Mouse (Mus musculus) 416B (cell line): ENCODE results near the gene Gsdma2.
"Not testable (repeated sequence)": the region's sequence is repeated elsewhere in the genome, so short reads cannot be mapped to it uniquely, and the experiment has no call there.

ENCODE experiments used
- DNase-seq: peaks from one replicate; pipeline ENCODE4 v3.0.0; 2011; ENCODE audit warnings: low read depth

Gsdma2 gene

GRCm38 (mm10) chr11:98668984-98669383 is 22.4 kb downstream of the Gsdma2 start:
- DNase-seq: no peak

DNA sequence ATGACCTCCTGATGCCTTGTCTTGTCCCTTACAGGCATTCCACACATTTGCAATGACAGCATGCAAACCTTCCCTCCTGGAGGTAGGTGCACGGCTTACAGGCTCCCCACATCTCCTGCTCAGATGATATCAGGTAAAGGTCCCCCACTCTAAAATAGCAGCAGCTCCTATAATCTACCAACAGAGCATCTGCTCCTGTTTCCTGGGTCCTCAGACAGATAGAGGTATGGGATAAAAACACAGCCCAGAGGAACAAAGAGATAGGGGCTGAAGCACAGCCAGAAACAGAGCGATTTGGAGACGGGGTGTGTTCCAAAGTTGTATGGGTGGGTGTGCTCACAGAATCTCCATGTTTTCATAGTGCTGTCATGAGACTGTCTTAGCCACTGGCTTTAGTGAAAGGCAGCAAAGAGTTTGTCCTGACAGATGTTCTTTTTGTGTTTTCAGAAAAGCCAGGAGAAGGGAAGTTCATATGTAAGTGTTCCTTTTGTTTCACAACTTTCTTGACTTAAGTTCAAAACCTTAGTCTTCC is 24.8 kb downstream of the Gsdma2 start:
- DNase-seq: no peak

- DNase-seq: peak; percentile 39
Measured at GRCm38 (mm10) chr11:98671857-98672256, 25.3 kb downstream of the Gsdma2 start.

- no peak for DNase-seq
Measured at GRCm38 (mm10) chr11:98672482-98672881, 25.9 kb downstream of the Gsdma2 start.

DNA sequence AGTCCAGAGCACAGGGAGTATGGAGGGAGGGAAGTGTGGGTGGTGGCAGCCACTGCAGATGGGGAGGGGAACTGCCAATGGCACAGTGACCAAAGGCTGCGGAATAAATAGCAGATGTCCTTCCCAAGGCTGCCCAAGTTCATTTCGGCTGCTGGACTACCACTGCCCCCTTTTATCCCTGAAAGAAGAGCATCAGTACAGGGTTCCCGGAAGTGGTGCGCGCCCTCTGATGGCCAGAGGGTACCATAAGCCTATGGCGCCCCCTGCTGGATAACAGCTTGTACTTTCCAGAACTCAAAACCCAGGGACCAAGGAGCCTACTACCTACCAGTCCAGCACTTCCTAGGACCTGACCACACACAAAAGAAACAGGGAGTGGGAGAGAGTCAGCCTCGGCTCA is 26.6 kb downstream of the Gsdma2 start:
- DNase-seq: peak; percentile 74

GRCm38 (mm10) chr11:98675829-98676363 is 29.3 kb downstream of the Gsdma2 start:
- no peak for DNase-seq

DNA sequence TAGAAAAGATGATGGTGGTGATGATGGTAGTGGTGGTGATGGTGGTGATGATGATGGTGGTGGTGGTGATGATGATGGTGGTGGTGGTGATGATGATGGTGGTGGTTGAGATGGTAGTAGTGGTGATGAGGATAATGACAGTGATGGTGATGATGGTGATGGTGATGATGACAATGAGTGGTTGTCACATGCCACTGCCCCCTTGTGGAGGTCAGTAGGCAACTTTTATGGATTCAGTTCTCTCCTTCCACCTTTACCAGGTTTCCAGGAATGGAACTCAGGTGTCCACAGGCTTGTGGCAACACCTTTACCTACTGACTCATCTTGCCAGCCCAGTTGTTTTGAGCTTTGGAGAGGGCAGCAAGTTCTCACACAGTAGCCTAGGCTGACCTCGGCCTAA is 33.5 kb downstream of the Gsdma2 start:
- no peak for DNase-seq

DNA sequence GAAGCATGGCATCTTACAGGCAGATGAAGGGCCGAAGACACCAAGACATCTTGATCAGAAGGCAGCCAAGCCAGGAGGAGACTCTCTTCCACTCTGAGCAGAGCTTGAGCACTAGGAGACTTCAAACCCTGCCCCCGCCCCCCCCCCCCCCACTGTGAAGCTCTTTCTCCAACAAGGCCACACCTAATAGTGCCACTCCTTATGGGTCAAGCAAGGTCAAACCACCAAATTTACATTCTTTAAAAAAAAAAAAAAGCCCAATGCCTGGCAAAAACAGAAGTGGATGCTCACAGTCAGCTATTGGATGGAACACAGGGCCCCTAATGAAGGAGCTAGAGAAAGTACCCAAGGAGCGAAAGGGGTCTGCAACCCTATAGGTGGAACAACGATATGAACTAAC is 34.0 kb downstream of the Gsdma2 start:
- not testable (repeated sequence) for DNase-seq

GRCm38 (mm10) chr11:98681186-98681585 is 34.6 kb downstream of the Gsdma2 start:
- DNase-seq: no peak

GRCm38 (mm10) chr11:98681786-98682745 is 35.5 kb downstream of the Gsdma2 start, which contains the start of gene Psmd3:
Psmd3 (plus strand) TSS chr11:98682554.
- DNase-seq: peak; percentile 100

DNA sequence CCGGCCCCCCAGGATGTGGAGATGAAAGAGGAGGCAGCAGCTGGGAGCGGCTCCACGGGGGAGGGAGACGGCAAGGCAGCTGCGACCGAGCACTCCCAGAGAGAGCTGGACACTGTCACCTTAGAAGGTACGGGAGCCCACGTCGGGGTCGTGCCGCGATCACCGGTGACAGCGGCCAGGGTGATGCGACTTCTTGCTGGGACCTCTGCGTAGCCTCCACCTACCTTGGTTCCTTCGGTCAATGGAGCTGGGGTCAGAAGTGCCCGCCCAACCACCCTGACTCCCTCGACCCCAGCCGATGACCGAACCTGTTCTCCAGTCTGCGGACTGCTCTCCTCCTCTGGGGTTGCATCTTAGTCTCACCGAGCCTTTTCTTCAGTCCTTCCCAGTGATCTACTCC is 36.3 kb downstream of the Gsdma2 start:
- DNase-seq: no peak

DNA sequence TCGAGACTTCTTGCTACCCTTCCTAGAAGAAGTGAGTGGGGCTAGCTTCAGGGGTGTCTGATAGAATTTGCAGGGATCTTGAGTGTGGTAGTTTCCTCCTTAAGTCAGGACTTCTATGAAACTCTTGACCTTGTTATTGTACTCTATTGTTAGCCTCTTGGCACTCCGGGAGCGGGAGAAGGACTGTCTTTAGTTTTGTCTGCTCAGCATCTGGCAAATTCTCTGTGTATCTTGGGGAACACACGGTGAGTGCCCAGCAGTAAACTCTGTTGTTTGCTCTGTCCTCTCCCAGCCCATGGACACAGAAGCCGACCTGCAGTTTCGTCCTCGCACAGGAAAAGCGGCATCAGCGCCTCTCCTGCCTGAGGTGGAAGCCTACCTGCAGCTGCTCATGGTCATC is 39.1 kb downstream of the Gsdma2 start:
- DNase-seq: no peak

- no peak for DNase-seq
Measured at GRCm38 (mm10) chr11:98686976-98687375, 40.4 kb downstream of the Gsdma2 start.

DNA sequence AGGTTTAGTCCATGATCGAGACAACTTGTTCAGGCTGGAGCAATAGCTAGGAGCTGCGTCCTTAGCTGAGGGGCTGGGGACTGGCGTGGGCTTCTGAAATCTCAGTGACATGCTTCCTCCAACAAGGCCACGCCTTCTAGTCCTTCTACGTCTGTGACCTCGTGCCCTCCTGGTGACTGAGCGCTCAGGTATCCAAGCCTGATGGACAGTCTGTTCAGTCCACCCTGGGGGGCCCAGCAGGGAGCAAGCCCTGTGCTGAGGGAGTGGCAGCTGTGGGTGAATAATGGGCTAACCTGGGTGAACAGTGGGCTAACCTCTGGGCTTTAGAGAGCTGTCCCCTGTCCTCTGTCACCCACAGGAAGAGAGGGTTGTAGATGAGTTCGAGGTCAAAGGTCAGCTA is 41.5 kb downstream of the Gsdma2 start:
- no peak for DNase-seq

- no peak for DNase-seq
Measured at GRCm38 (mm10) chr11:98693201-98693600, 46.6 kb downstream of the Gsdma2 start.

DNA sequence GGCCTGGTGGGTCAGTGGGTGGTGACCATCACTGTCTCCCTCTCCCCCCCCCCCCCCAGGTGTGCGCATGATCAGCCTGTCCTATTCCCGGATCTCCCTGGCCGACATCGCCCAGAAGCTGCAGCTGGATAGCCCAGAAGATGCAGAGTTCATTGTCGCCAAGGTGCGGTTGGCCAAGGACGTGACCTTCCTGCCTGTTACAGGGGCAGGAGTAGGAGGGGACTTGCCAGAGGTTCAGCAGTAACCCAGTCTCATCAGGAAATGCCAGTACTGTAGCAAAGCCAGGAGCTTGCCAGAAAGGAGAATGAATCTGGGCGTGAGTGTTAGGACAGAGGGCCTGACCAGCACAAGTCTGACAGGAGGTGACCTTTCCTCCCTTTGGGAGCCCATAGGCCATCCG is 47.2 kb downstream of the Gsdma2 start:
- DNase-seq: no peak

GRCm38 (mm10) chr11:98694301-98694700 is 47.7 kb downstream of the Gsdma2 start:
- DNase-seq: no peak

DNA sequence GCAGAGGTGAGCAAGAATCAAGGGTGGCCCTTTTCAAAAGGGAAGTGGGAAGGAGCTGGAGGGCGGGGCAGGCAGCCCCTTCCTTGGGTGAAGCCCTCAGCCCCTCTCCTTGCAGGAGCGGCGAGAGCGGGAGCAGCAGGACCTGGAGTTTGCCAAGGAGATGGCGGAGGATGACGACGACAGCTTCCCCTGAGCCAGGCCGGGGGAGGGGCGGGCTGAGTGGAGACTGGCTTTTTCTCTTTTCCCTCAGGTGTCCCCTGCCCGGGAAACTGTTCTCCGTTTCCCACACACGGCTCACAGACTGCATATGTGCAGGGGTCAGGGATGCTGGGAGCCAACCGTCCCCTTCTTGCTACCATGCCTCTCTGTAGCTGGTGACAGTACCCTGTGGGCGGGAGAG is 48.8 kb downstream of the Gsdma2 start:
- DNase-seq: no peak

DNA sequence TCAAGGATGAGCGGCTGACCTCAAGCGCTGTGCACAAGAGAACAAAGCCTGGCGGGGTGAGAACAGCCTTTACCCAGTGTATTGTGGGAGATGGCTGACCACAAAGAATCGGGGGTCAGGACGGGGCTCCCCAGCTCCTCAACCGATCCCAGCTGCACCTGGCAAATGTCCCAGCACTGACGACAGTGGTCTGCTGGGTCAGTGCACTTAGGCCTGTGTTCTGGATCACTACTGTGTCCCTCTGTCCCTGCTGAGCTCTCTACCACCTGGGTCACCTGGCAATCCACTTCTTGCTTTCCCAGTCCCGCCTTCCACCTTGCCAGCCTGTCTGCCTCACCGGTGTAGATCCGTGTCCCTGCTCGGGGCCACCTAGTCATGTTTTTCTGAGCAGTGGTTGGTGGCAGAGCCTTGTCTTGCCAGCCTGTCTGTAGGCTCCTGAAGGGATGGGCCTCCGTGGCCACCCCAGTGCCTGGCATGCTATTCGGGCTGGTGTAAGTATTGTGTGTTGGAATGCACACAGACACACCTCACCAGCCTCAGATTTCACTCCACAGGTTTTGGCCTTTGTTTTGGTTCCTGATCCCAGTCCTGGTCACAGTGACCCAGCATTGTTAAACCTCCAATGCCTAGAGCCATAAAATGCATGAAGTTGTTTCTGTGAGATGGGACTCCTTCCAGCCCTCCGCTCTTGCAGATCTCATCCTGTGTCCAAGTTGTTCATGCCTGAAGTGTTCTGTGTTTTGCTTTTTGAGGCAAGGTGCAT is 50.1 kb downstream of the Gsdma2 start:
- DNase-seq: no peak

DNA sequence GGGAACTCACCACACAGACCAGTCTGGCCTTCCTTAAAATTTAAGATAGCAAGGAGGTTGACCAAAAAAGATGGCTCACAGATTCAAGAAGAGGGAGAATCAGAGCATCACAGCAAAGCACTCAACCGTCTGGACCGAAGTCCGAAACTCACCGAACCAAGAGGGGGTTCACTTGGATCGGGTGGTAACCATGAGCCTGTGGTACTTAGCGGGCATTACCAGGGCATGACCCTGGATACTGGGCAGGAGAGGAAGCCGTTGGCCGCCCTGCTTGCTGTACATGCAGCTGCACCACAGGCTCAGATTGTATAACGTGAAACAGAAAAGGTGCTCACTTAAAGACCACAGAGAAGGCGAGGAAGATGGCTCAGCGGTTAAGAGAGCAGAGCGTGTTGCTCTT is 50.7 kb downstream of the Gsdma2 start:
- no peak for DNase-seq

GRCm38 (mm10) chr11:98698849-98699640 is 52.5 kb downstream of the Gsdma2 start:
- no peak for DNase-seq

GRCm38 (mm10) chr11:98699911-98700310 is 53.4 kb downstream of the Gsdma2 start:
- DNase-seq: peak; percentile 74
